Mouse (Mus musculus): ENCODE data around the gene Orai3. TPM values are rescaled to one million over a fixed set of nuclear protein-coding genes. Genes with fewer than 3 reads are reported as not detected.

Orai3 gene
- 3.5 TPM for polyA plus RNA-seq (2017; shearing (Covaris generic))

GRCm38 (mm10) chr7:127769651-127770038, at the start of gene Orai3:
TSS of gene Orai3 (plus strand) at chr7:127769815.

GRCm38 (mm10) chr7:127732066-127732465, 37.5 kb upstream of the Orai3 start, which contains the start of gene Ctf2:
TSS of gene Ctf2 (minus strand) at chr7:127732166.

GRCm38 (mm10) chr7:127744366-127745045, 25.1 kb upstream of the Orai3 start, which contains the start of gene Fbxl19:
TSS of gene Fbxl19 (plus strand) at chr7:127744543.

GRCm38 (mm10) chr7:127776426-127776825, 6.8 kb downstream of the Orai3 start, which contains the start of gene Setd1a:
TSS of gene Setd1a (plus strand) at chr7:127776670.

GRCm38 (mm10) chr7:127785308-127785707, 15.7 kb downstream of the Orai3 start, which contains the start of gene Gm49388:
TSS of gene Gm49388 (plus strand) at chr7:127785608.

GRCm38 (mm10) chr7:127800435-127801009, 30.9 kb downstream of the Orai3 start, which contains the start of gene Hsd3b7:
TSS of gene Hsd3b7 (plus strand) at chr7:127800604.

GRCm38 (mm10) chr7:127824176-127824871, 54.7 kb downstream of the Orai3 start, which contains the start of the genes Stx4a and Stx1b:
TSS of gene Stx4a (plus strand) at chr7:127824294.
TSS of gene Stx1b (minus strand) at chr7:127824549.

Other genes starting within 250 kb of the Orai3 start
- 10.2 TPM for gene Tmem265, start 208.4 kb upstream of the Orai3 start, polyA plus RNA-seq (2017; shearing (Covaris generic))
- gene Phkg2, start 196.5 kb upstream of the Orai3 start, polyA plus RNA-seq (2017; shearing (Covaris generic)) = 113 TPM
- 0.46 TPM for gene Ccdc189, start 181.2 kb upstream of the Orai3 start, polyA plus RNA-seq (2017; shearing (Covaris generic))
- gene Rnf40, start 181.0 kb upstream of the Orai3 start, polyA plus RNA-seq (2017; shearing (Covaris generic)) = 137 TPM
- gene Zfp629, start 154.0 kb upstream of the Orai3 start, polyA plus RNA-seq (2017; shearing (Covaris generic)) = 0.85 TPM
- 35.3 TPM for gene Bcl7c, start 60.9 kb upstream of the Orai3 start, polyA plus RNA-seq (2017; shearing (Covaris generic))
- gene Ctf1, start 57.1 kb upstream of the Orai3 start, polyA plus RNA-seq (2017; shearing (Covaris generic)) = not detected
- not detected for gene Ctf2, start 37.6 kb upstream of the Orai3 start, polyA plus RNA-seq (2017; shearing (Covaris generic))
- 0.65 TPM for gene Fbxl19, start 25.3 kb upstream of the Orai3 start, polyA plus RNA-seq (2017; shearing (Covaris generic))
- gene Setd1a, start 6.9 kb downstream of the Orai3 start, polyA plus RNA-seq (2017; shearing (Covaris generic)) = 4.3 TPM
- not detected for gene Gm49388, start 15.8 kb downstream of the Orai3 start, polyA plus RNA-seq (2017; shearing (Covaris generic))
- gene Hsd3b7, start 30.8 kb downstream of the Orai3 start, polyA plus RNA-seq (2017; shearing (Covaris generic)) = 0.75 TPM
- 122 TPM for gene Stx4a, start 54.5 kb downstream of the Orai3 start, polyA plus RNA-seq (2017; shearing (Covaris generic))
- not detected for gene Stx1b, start 54.7 kb downstream of the Orai3 start, polyA plus RNA-seq (2017; shearing (Covaris generic))
- gene Zfp646, start 106.4 kb downstream of the Orai3 start, polyA plus RNA-seq (2017; shearing (Covaris generic)) = 30.0 TPM
- gene Zfp668, start 107.0 kb downstream of the Orai3 start, polyA plus RNA-seq (2017; shearing (Covaris generic)) = 13.1 TPM
- gene Prss53, start 121.2 kb downstream of the Orai3 start, polyA plus RNA-seq (2017; shearing (Covaris generic)) = 0.73 TPM
- gene Gm21974, start 125.6 kb downstream of the Orai3 start, polyA plus RNA-seq (2017; shearing (Covaris generic)) = not detected
- gene Vkorc1, start 125.8 kb downstream of the Orai3 start, polyA plus RNA-seq (2017; shearing (Covaris generic)) = 33.6 TPM
- gene Bckdk, start 134.3 kb downstream of the Orai3 start, polyA plus RNA-seq (2017; shearing (Covaris generic)) = 37.3 TPM
- 39.5 TPM for gene Kat8, start 142.7 kb downstream of the Orai3 start, polyA plus RNA-seq (2017; shearing (Covaris generic))
- not detected for gene Prss8, start 160.3 kb downstream of the Orai3 start, polyA plus RNA-seq (2017; shearing (Covaris generic))
- gene Prss36, start 176.9 kb downstream of the Orai3 start, polyA plus RNA-seq (2017; shearing (Covaris generic)) = 1.7 TPM
- 242 TPM for gene Fus, start 197.6 kb downstream of the Orai3 start, polyA plus RNA-seq (2017; shearing (Covaris generic))
- gene Pycard, start 224.1 kb downstream of the Orai3 start, polyA plus RNA-seq (2017; shearing (Covaris generic)) = 94.8 TPM
- not detected for gene Trim72, start 234.1 kb downstream of the Orai3 start, polyA plus RNA-seq (2017; shearing (Covaris generic))

Data from naive thymus-derived CD4-positive, alpha-beta T cell, adult 5 months (primary cell).